In the genomic region with DNA sequence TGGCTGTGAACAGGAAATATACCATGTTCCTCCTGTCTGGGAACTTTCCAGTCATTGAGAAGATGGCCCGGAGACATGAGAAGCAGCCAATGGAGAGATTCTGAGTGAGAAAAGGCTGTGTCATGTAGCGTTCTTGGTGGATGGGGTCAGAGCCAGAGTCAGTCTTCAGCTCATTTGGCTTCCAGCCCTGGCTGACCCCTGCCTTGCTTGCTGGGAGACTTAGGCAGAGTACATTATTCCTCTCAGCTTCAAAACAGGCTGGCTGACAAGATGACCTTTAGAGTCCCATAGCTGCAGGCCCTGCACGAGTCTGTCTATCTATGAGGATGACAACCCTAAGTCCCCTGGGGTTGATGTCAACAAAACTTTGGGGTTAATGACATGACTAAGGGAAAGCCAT, we compare ENCODE assay signal across 15 mouse cellular contexts.
A peak's percentile ranks its signal among the peaks of the same experiment; 100 is the strongest.
DNase-seq lines count a peak whose midpoint lies in the region; ATAC-seq and TF ChIP-seq lines count a peak whose summit lies in the region.
"Had no signal": no experiment of that assay in that cellular context is flagged by ENCODE, and none has a peak within 500 bp of the region (broad histone marks: within the 10 kb centered on the region; RNA-seq: fewer than 3 reads in every experiment).

No protein-coding gene starts in this region.

- DNase-seq in adrenal gland, postnatal 14 days = peak; percentile 32
- no peak for DNase-seq in adrenal gland, adult 8-10 months
- no peak for DNase-seq in heart, postnatal 0 days (ENCODE audit: low spot score)
- no peak for DNase-seq in heart, adult 18-20 months
- DNase-seq in lung, adult 18-20 months = no peak
- peak; percentile 23 for DNase-seq in adipocyte (ENCODE audit: low spot score)
- DNase-seq in thymus, postnatal 4 days = no peak
- DNase-seq: cerebellum, postnatal 36 days; liver, embryonic 13.5 days; right cerebral cortex, postnatal 4 days had no signal

- peaks cover 19% of the 10 kb centered on the region for H3K4me1 ChIP-seq in heart, postnatal 0 days (ENCODE audit: control insufficient read depth, insufficient read depth)
- H3K4me1 ChIP-seq in lung, embryonic 16.5 days (replicated peaks; ENCODE audit: control insufficient read depth, insufficient read depth, low read length) = no peaks in the 10 kb centered on the region

- H3K27me3 ChIP-seq in heart, postnatal 0 days (ENCODE audit: control insufficient read depth, insufficient read depth, low read length) = no peaks in the 10 kb centered on the region
- H3K27me3 ChIP-seq in lung, embryonic 16.5 days (ENCODE audit: control insufficient read depth, insufficient read depth, low read depth, low read length) = no peaks in the 10 kb centered on the region
- H3K27me3 ChIP-seq: liver, embryonic 13.5 days; neural tube, embryonic 15.5 days had no signal

- peak; percentile 30; the same call in 1 of the 2 replicates for ATAC-seq in heart, postnatal 0 days (ENCODE audit: insufficient read depth, low read depth)
- peak; percentile 73 for ATAC-seq in lung, embryonic 16.5 days (ENCODE audit: low read depth)
- ATAC-seq: forebrain, embryonic 16.5 days had no signal

- 29% methylated on average over 3 of the region's 3 CpGs for WGBS in heart, postnatal 0 days
- 46% methylated on average over 3 of the region's 3 CpGs for WGBS in lung, embryonic 16.5 days

- no peak overlapping the region for H3K9ac ChIP-seq in heart, postnatal 0 days (replicated peaks; ENCODE audit: low read depth, low read length)
- no peak overlapping the region for H3K9ac ChIP-seq in lung, embryonic 16.5 days (ENCODE audit: low read length)
- H3K9ac ChIP-seq: liver, embryonic 13.5 days; neural tube, embryonic 15.5 days had no signal

- H3K4me3 ChIP-seq in heart, postnatal 0 days (ENCODE audit: low read depth, low read length) = no peak overlapping the region
- no peak overlapping the region for H3K4me3 ChIP-seq in lung, embryonic 16.5 days (ENCODE audit: low read length)
- H3K4me3 ChIP-seq: embryonic facial prominence, embryonic 10.5 days; erythroblast, embryonic 14.5 days; liver, embryonic 13.5 days; neural tube, embryonic 15.5 days had no signal

- no peaks in the 10 kb centered on the region for H3K9me3 ChIP-seq in heart, postnatal 0 days (replicated peaks; ENCODE audit: control insufficient read depth, low read length)
- H3K9me3 ChIP-seq in lung, embryonic 16.5 days (ENCODE audit: control insufficient read depth, low read length) = no peaks in the 10 kb centered on the region
- H3K9me3 ChIP-seq: embryonic facial prominence, embryonic 10.5 days; liver, embryonic 13.5 days; neural tube, embryonic 15.5 days had no signal

- H3K27ac ChIP-seq in heart, postnatal 0 days (ENCODE audit: low read depth) = 0 out of 2 replicates have a peak overlapping the region, but pooled peaks have one; percentile 15
- no peak overlapping the region for H3K27ac ChIP-seq in lung, embryonic 16.5 days (ENCODE audit: low read length)
- H3K27ac ChIP-seq: embryonic facial prominence, embryonic 10.5 days; liver, embryonic 13.5 days; neural tube, embryonic 15.5 days had no signal

- no peak for TF ChIP-seq EP300 in heart, postnatal 0 days (IDR thresholded peaks at IDR 0.05; ENCODE audit: low read depth)

- TF ChIP-seq CTCF in heart, postnatal 0 days (IDR thresholded peaks at IDR 0.05; ENCODE audit: low read depth) = no peak

- H3K36me3 ChIP-seq in heart, postnatal 0 days (replicated peaks; ENCODE audit: control insufficient read depth, insufficient read depth, low read length) = peaks cover 15% of the 10 kb centered on the region; the same call in 1 of the 2 replicates
- H3K36me3 ChIP-seq in lung, embryonic 16.5 days (ENCODE audit: control insufficient read depth, insufficient read depth, low read length) = no peaks in the 10 kb centered on the region
- H3K36me3 ChIP-seq: neural tube, embryonic 15.5 days had no signal

- H3K4me2 ChIP-seq in heart, postnatal 0 days (ENCODE audit: low read depth, low read length) = no peak overlapping the region
- H3K4me2 ChIP-seq in lung, embryonic 16.5 days (ENCODE audit: low read depth, low read length) = no peak overlapping the region
- H3K4me2 ChIP-seq: liver, embryonic 13.5 days; neural tube, embryonic 15.5 days had no signal

Comparison
In these comparisons a context has a peak if more than half of its experiments do, and no peak if none do; other contexts are left out.
1. DNase-seq: peak in adrenal gland, postnatal 14 days (single experiment) and adipocyte (single experiment); none in adrenal gland, adult 8-10 months (single experiment), heart, postnatal 0 days (single experiment), heart, adult 18-20 months (0 of 2), lung, adult 18-20 months (0 of 2) and thymus, postnatal 4 days (single experiment).